Mouse (Mus musculus) ES-E14 (cell line): ENCODE results near the gene Slc25a34. TPM values are rescaled to one million over a fixed set of nuclear protein-coding genes. Genes with fewer than 3 reads are reported as not detected.

Experiments
- DNase-seq: peaks from one replicate; pipeline ENCODE4 v3.0.0-alpha.2; 2013; ENCODE audit warnings: low read depth, low spot score
- H3K27ac ChIP-seq: 2 replicates; pipeline ENCODE4 v1.5.1; 2012; ENCODE audit warnings: low read depth, mild to moderate bottlenecking, low read length, moderate library complexity, mixed read lengths; ENCODE audit not compliant: poor library complexity, insufficient read depth, severe bottlenecking
- H3K36me3 ChIP-seq: 2 replicates; pipeline ENCODE4 v1.6.1; 2012; ENCODE audit warnings: mild to moderate bottlenecking, low read length, moderate library complexity, mixed read lengths; ENCODE audit not compliant: control insufficient read depth, poor library complexity, insufficient read depth, severe bottlenecking
- H3K4me1 ChIP-seq, 2 experiments: fragments of 150-350 bp in 1 of 2; sonication (generic) in 1 of 2; 2 replicates each; pipeline ENCODE4 v1.6.1; 2012; ENCODE audit warnings: low read length in 2 of 2, mild to moderate bottlenecking in 1 of 2, mixed read lengths in 1 of 2; ENCODE audit not compliant: control insufficient read depth in 2 of 2, insufficient read depth in 2 of 2, poor library complexity in 1 of 2
- H3K4me3 ChIP-seq, 2 experiments: fragments of 150-350 bp in 1 of 2; sonication (generic) in 1 of 2; 2 replicates each; pipeline ENCODE4 v1.5.1; 2012; ENCODE audit warnings: low read length in 2 of 2, low read depth in 1 of 2, mild to moderate bottlenecking in 1 of 2, mixed read lengths in 1 of 2; ENCODE audit not compliant: insufficient read depth in 1 of 2, poor library complexity in 1 of 2, severe bottlenecking in 1 of 2
- H3K9ac ChIP-seq: 2 replicates; pipeline ENCODE4 v1.6.1; 2012; ENCODE audit warnings: low read depth, mild to moderate bottlenecking, low read length, mixed read lengths; ENCODE audit not compliant: poor library complexity, insufficient read depth, severe bottlenecking
- H3K9me3 ChIP-seq: fragments of 150-350 bp; sonication (generic); 2 replicates; pipeline ENCODE4 v1.6.1; 2012; ENCODE audit warnings: low read depth, mild to moderate bottlenecking, low read length; ENCODE audit not compliant: control insufficient read depth, insufficient read depth
- CHD2 ChIP-seq: IDR thresholded peaks from 2 replicates; pipeline ENCODE4 v1.6.1; 2014; ENCODE audit warnings: mild to moderate bottlenecking, low read depth, low read length, inconsistent platforms
- HCFC1 ChIP-seq: IDR thresholded peaks from 2 replicates; pipeline ENCODE4 v1.6.1; 2012; ENCODE audit warnings: low read length, inconsistent platforms, borderline replicate concordance; ENCODE audit not compliant: insufficient read depth
- MAFK ChIP-seq: IDR thresholded peaks from 2 replicates; pipeline ENCODE4 v1.6.1; 2014; ENCODE audit warnings: mild to moderate bottlenecking, low read depth, low read length, inconsistent platforms; ENCODE audit not compliant: insufficient read depth
- ZC3H11A ChIP-seq: IDR thresholded peaks from 2 replicates; pipeline ENCODE4 v1.6.1; 2012; ENCODE audit warnings: low read depth, mild to moderate bottlenecking, inconsistent platforms, low read length, borderline replicate concordance
- ZNF384 ChIP-seq: IDR thresholded peaks from 2 replicates; pipeline ENCODE4 v1.6.1; 2012; ENCODE audit warnings: low read depth, low read length, inconsistent platforms
- in situ Hi-C, 2 experiments: fragments of 600-800 bp; cut with MboI; formaldehyde crosslinking; loops; one replicate each; pipeline ENCODE4 v1.15.1; 2025; ENCODE audit warnings: low sequenced_read_pairs in 2 of 2, inconsistent platforms in 1 of 2; ENCODE audit not compliant: unreplicated experiment in 2 of 2
- total RNA-seq: library from RNA; depleted of rRNA; stranded (reverse); fragments of 300-350 nt; gene quantifications from 2 replicates; pipeline ENCODE4 v1.2.3, GENCODE M21; 2012

Slc25a34 gene
- total RNA-seq, 1 experiment = 0.76 TPM

DNA sequence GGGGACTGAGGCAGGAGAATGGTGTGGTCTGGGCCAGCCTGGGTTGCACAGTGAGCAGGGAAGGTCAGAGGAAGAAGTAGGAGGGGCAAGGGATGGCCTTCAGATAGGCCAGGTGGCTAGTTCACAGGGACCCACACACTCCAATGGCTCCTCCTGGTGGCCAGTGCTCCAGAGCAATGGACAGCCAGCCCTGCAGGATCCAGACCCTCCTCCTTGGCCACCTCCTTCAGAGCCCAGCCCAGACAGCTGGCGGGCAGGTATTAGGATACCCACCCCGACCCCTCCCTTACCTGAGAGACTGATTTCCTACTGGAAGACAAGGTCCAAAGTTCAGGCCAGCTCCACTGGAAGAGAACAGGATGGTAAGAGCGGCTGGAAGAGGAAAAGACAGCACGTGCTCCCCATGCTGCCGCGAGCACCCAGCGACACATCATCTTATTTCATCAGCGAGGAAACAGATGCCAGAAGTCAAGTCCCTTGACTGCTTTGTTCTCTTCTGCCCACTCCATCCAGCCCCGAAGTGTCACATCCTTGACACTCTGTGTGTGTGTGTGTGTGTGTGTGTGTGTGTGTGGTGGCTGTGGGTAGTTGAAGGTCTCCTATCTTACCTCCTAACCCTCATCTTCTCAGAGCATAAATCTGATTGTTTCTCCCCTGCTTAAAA is 27.9 kb downstream of the Slc25a34 start:
- in situ Hi-C loops = no loop called here
- DNase-seq = no peak
- H3K4me1 ChIP-seq = peaks cover 0 to 16% of the 10 kb centered on the region in 2 experiments; a peak in 2 of 4 replicates
- peak overlapping the region; percentile 8 to 88; a peak in 3 of 4 replicates for H3K4me3 ChIP-seq
- peak overlapping the region; percentile 1; the same call in 1 of the 2 replicates for H3K9ac ChIP-seq
- H3K36me3 ChIP-seq = peaks cover 29% of the 10 kb centered on the region
- no peak for TF ChIP-seq ZC3H11A
- no peak for TF ChIP-seq MAFK
- no peak for TF ChIP-seq CHD2
- no peak for TF ChIP-seq ZNF384
- H3K27ac ChIP-seq = no peak overlapping the region
- no peaks in the 10 kb centered on the region for H3K9me3 ChIP-seq

DNA sequence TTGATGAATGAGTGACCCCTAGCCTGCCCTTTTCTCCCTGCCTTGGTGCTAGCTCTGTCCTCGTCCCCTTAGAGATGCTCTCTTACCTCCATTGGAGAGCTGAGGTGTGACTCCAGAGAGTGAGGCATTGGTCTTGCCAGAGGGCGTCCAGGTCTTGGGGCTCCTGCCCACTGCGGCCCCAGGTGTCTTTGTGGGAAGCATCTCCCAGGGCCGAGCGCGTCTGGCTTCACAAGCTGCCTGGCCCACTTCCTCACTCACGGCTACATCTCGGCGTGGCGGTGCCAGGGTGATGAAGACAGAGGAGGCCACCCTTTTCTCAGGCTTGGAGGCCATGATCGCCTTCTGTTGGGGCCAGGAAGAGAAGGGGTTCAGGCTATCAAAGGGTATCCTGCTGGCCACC is 28.5 kb downstream of the Slc25a34 start:
- DNase-seq = no peak
- TF ChIP-seq ZC3H11A (no peak), MAFK (no peak), HCFC1 (no peak), ZNF384 (no peak), CHD2 (no peak)
- peaks cover 35% of the 10 kb centered on the region for H3K36me3 ChIP-seq
- in situ Hi-C loops = no loop called here
- no peaks in the 10 kb centered on the region for H3K9me3 ChIP-seq
- H3K27ac ChIP-seq = no peak overlapping the region
- H3K4me3 ChIP-seq = no peak overlapping the region; a peak in 1 of 4 replicates
- H3K4me1 ChIP-seq = peaks cover 0 to 12% of the 10 kb centered on the region in 2 experiments; a peak in 2 of 4 replicates
- no peak overlapping the region for H3K9ac ChIP-seq

DNA sequence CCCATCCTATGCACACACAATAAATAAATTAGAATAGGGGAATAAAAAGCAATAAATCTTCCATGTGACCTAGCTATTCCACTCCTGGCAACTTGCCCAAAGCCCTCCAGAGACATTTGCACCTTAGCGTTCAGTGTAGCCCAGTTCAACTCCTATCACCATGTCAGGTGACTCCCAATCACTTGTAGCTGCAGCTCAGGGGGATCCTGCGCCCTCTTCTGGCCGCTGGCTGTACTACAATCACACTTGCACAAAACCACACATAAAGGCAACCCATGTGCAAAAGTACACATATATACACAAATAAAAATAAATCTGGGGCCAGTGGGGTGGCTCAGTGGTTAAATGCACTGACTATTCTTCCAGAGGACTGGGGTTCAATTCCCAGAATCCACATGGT is 32.1 kb downstream of the Slc25a34 start:
- H3K9ac ChIP-seq = no peak overlapping the region
- H3K36me3 ChIP-seq = peaks cover 66% of the 10 kb centered on the region
- TF ChIP-seq CHD2 = no peak
- TF ChIP-seq ZNF384 = no peak
- TF ChIP-seq ZC3H11A = peak; percentile 53; the same call in 1 of the 2 replicates
- no peak for TF ChIP-seq HCFC1
- no peak for TF ChIP-seq MAFK
- in situ Hi-C loops = loop anchor here in 1 of 2 experiments (5.0 kb wide), 1 partner anchor 184 kb away; no protein-coding TSS in a partner anchor
- H3K27ac ChIP-seq = no peak overlapping the region
- DNase-seq = no peak
- peaks cover 0 to 5% of the 10 kb centered on the region in 2 experiments; a peak in 1 of 4 replicates for H3K4me1 ChIP-seq
- no peaks in the 10 kb centered on the region for H3K9me3 ChIP-seq
- H3K4me3 ChIP-seq = no peak overlapping the region

DNA sequence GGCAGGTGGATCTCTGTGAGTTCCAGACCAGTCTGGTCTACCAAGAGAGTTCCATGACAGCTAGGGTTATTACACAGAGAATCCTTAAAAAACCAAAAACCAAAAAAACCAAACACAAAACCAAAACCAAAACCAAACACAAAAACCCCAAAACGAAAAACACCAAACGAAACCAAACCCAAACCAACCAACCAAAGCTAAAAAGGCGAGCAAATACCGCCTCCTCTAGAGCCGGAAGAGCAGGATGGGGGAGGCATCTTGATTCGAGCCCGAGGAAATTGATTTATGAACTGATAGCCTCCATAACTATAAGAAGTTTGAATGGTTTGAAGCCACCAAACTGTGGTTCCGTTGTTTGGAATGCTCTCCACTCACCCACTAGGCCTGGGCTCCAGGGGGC is 39.7 kb downstream of the Slc25a34 start:
- no peak for DNase-seq
- no peak for TF ChIP-seq ZC3H11A
- no peak for TF ChIP-seq CHD2
- no peak for TF ChIP-seq ZNF384
- TF ChIP-seq MAFK = no peak
- TF ChIP-seq HCFC1 = no peak
- Histone ChIP-seq H3K9ac (no peak overlapping the region), H3K36me3 (peaks cover 60% of the 10 kb centered on the region), H3K9me3 (no peaks in the 10 kb centered on the region), H3K27ac (no peak overlapping the region), H3K4me1 (no peaks in the 10 kb centered on the region), H3K4me3 (no peak overlapping the region)
- in situ Hi-C loops = no loop called here
